Mouse (Mus musculus) lung, postnatal 0 days (tissue): ENCODE results near the gene Rad51b.

Source experiments
- CTCF ChIP-seq: IDR thresholded peaks from 2 replicates; pipeline ENCODE4 v1.5.1; 2016; ENCODE audit warnings: antibody characterized with exemption, mild to moderate bottlenecking
- EP300 ChIP-seq: IDR thresholded peaks from 2 replicates; pipeline ENCODE4 v1.6.1; 2016; ENCODE audit warnings: antibody characterized with exemption, mild to moderate bottlenecking, control low read depth

- TF ChIP-seq CTCF (no peak), EP300 (peak; percentile 50; the same call in 1 of the 2 replicates)
Measured at GRCm38 (mm10) chr12:79417360-79417759, 120.3 kb downstream of the Rad51b start.
